Mouse (Mus musculus) MEL (cell line): ENCODE data around the gene Wasf2. TPM values are rescaled to one million over a fixed set of nuclear protein-coding genes. Genes with fewer than 3 reads are reported as not detected.

Experiments used
- DNase-seq: peaks from one replicate; pipeline ENCODE4 v3.0.0; 2011; ENCODE audit warnings: low read depth, low spot score
- H3K27ac ChIP-seq: 2 replicates; pipeline ENCODE4 v1.5.1; 2012; ENCODE audit warnings: low read depth, mild to moderate bottlenecking, control low read depth, low read length, moderate library complexity; ENCODE audit not compliant: control insufficient read depth
- H3K27me3 ChIP-seq, 2 experiments: fragments of 150-350 bp in 1 of 2; sonication (generic) in 1 of 2; 2 replicates each; pipeline ENCODE4 v1.6.1; 2012; ENCODE audit warnings: low read length in 2 of 2, mild to moderate bottlenecking in 2 of 2, improper control_type of control experiment in 1 of 2, moderate library complexity in 1 of 2; ENCODE audit not compliant: insufficient read depth in 2 of 2, control insufficient read depth in 1 of 2
- H3K36me3 ChIP-seq, 2 experiments: 2 replicates each; pipeline ENCODE4 v1.6.1; 2012 to 2014; ENCODE audit warnings: low read length in 2 of 2, improper control_type of control experiment in 1 of 2, inconsistent platforms in 1 of 2, mild to moderate bottlenecking in 1 of 2; ENCODE audit not compliant: insufficient read depth in 2 of 2, control insufficient read depth in 1 of 2
- H3K4me1 ChIP-seq, 2 experiments: fragments of 150-350 bp in 1 of 2; sonication (generic) in 1 of 2; 2 replicates each; pipeline ENCODE4 v1.6.1; 2012; ENCODE audit warnings: low read length in 2 of 2, improper control_type of control experiment in 1 of 2, mild to moderate bottlenecking in 1 of 2; ENCODE audit not compliant: insufficient read depth in 2 of 2, control insufficient read depth in 1 of 2
- H3K4me3 ChIP-seq, 2 experiments: fragments of 150-350 bp in 1 of 2; sonication (generic) in 1 of 2; 2 replicates each; pipeline ENCODE4 v1.5.1; 2012; ENCODE audit warnings: low read depth in 2 of 2, low read length in 2 of 2, mild to moderate bottlenecking in 2 of 2, moderate library complexity in 2 of 2, control low read depth in 1 of 2, improper control_type of control experiment in 1 of 2; ENCODE audit not compliant: control insufficient read depth in 1 of 2, insufficient read depth in 1 of 2
- H3K79me2 ChIP-seq: 2 replicates; pipeline ENCODE4 v1.6.1; 2012; ENCODE audit warnings: mild to moderate bottlenecking, low read length, moderate library complexity; ENCODE audit not compliant: control insufficient read depth, poor library complexity, insufficient read depth
- H3K9ac ChIP-seq: 2 replicates; pipeline ENCODE4 v1.6.1; 2012; ENCODE audit warnings: low read depth, mild to moderate bottlenecking, control low read depth, low read length, moderate library complexity; ENCODE audit not compliant: control insufficient read depth, poor library complexity, severe bottlenecking
- H3K9me3 ChIP-seq: fragments of 150-350 bp; sonication (generic); replicated peaks from 2 replicates; pipeline ENCODE4 v1.6.1; 2012; ENCODE audit warnings: mild to moderate bottlenecking, low read length, improper control_type of control experiment, moderate library complexity; ENCODE audit not compliant: insufficient read depth
- CHD2 ChIP-seq: IDR thresholded peaks from 2 replicates; pipeline ENCODE4 v1.6.1; 2011; ENCODE audit warnings: low read length, improper control_type of control experiment
- E2F4 ChIP-seq: IDR thresholded peaks from 2 replicates; pipeline ENCODE4 v1.6.1; 2011; ENCODE audit warnings: low read depth, low read length, improper control_type of control experiment, borderline replicate concordance
- ELF1 ChIP-seq: IDR thresholded peaks from 2 replicates; pipeline ENCODE4 v1.6.1; 2014; ENCODE audit warnings: low read depth, mild to moderate bottlenecking, inconsistent platforms, low read length, improper control_type of control experiment, moderate library complexity
- EP300 ChIP-seq, 2 experiments: IDR thresholded peaks; 2 replicates each; pipeline ENCODE4 v1.6.1; 2011; ENCODE audit warnings: improper control_type of control experiment in 2 of 2, low read length in 2 of 2, low read depth in 1 of 2, mild to moderate bottlenecking in 1 of 2
- GATA1 ChIP-seq: IDR thresholded peaks from 2 replicates; pipeline ENCODE4 v1.6.1; 2011; ENCODE audit warnings: low read depth, low read length, improper control_type of control experiment
- JUND ChIP-seq: IDR thresholded peaks from 2 replicates; pipeline ENCODE4 v1.6.1; 2011; ENCODE audit warnings: low read depth, mild to moderate bottlenecking, improper control_type of control experiment, low read length
- KAT2A ChIP-seq: conservative IDR thresholded peaks from 2 replicates; pipeline ENCODE4 v1.6.1; 2012; ENCODE audit warnings: low read depth, low read length, improper control_type of control experiment, inconsistent platforms
- MYC ChIP-seq: IDR thresholded peaks from 2 replicates; pipeline ENCODE4 v1.6.1; 2011; ENCODE audit warnings: low read depth, mild to moderate bottlenecking, low read length, improper control_type of control experiment, moderate library complexity
- NELFE ChIP-seq: IDR thresholded peaks from 2 replicates; pipeline ENCODE4 v1.6.1; 2011; ENCODE audit warnings: low read depth, low read length, improper control_type of control experiment
- NRF1 ChIP-seq: IDR thresholded peaks from 2 replicates; pipeline ENCODE4 v1.6.1; 2014; ENCODE audit warnings: low read depth, mild to moderate bottlenecking, inconsistent platforms, low read length, improper control_type of control experiment, moderate library complexity; ENCODE audit not compliant: poor library complexity, insufficient read depth, severe bottlenecking
- POLR2AphosphoS5 ChIP-seq: IDR thresholded peaks from 2 replicates; pipeline ENCODE4 v1.6.1; 2012; ENCODE audit warnings: low read depth, borderline replicate concordance, mild to moderate bottlenecking, inconsistent platforms, low read length, moderate library complexity, mixed read lengths
- RAD21 ChIP-seq: IDR thresholded peaks from 2 replicates; pipeline ENCODE4 v1.6.1; 2011; ENCODE audit warnings: mild to moderate bottlenecking, low read depth, low read length, improper control_type of control experiment
- SIN3A ChIP-seq: IDR thresholded peaks from 2 replicates; pipeline ENCODE4 v1.6.1; 2012; ENCODE audit warnings: low read length, improper control_type of control experiment, inconsistent platforms
- SMC3 ChIP-seq: IDR thresholded peaks from 2 replicates; pipeline ENCODE4 v1.6.1; 2011; ENCODE audit warnings: low read depth, low read length, improper control_type of control experiment
- TAL1 ChIP-seq: IDR thresholded peaks from 2 replicates; pipeline ENCODE4 v1.6.1; 2012; ENCODE audit warnings: mild to moderate bottlenecking, inconsistent platforms, low read length, moderate library complexity, mixed read lengths
- ZC3H11A ChIP-seq: IDR thresholded peaks from 2 replicates; pipeline ENCODE4 v1.6.1; 2012; ENCODE audit warnings: low read depth, mild to moderate bottlenecking, inconsistent platforms, low read length, improper control_type of control experiment
- polyA plus RNA-seq, 2 experiments: library from polyadenylated mRNA; stranded (reverse) in 1 of 2; unstranded in 1 of 2; fragments of >175 nt in 1 of 2; fragments of >200 nt in 1 of 2; gene quantifications; 2 replicates each; pipeline versions ENCODE4 v1.2.1 to v1.2.4; 2012; ENCODE audit warnings: low replicate concordance in 2 of 2, low read depth in 1 of 2; ENCODE audit not compliant: insufficient read length in 2 of 2, insufficient read depth in 1 of 2, missing spikeins in 1 of 2
- total RNA-seq: library from RNA; depleted of rRNA; stranded (reverse); fragments of 300-350 nt; gene quantifications from 2 replicates; pipeline ENCODE4 v1.2.3, GENCODE M21; 2012

Wasf2 gene
- total and polyA plus RNA-seq, 3 experiments, result 16.4 to 53.7 TPM; not detected in 1

GRCm38 (mm10) chr4:133156422-133156821 is 26.1 kb downstream of the Wasf2 start:
- no peak for DNase-seq
- Histone ChIP-seq H3K27ac (no peak overlapping the region), H3K4me3 (no peak overlapping the region), H3K9me3 (no peaks in the 10 kb centered on the region), H3K9ac (no peak overlapping the region), H3K27me3 (no peaks in the 10 kb centered on the region), H3K4me1 (peaks cover 9 to 10% of the 10 kb centered on the region in 2 experiments; a peak in 3 of 4 replicates), H3K79me2 (peaks cover 25% of the 10 kb centered on the region), H3K36me3 (peaks cover 5 to 11% of the 10 kb centered on the region in 2 experiments)
- TF ChIP-seq MYC (no peak), EP300 (IDR thresholded peaks at IDR 0.05; ENCODE audit: low read depth in 1 of 2, low read length in 2 of 2) (no peak), CHD2 (no peak), POLR2AphosphoS5 (no peak), NRF1 (no peak), SMC3 (no peak), GATA1 (no peak), JUND (no peak), TAL1 (no peak), SIN3A (no peak), NELFE (no peak), RAD21 (no peak), KAT2A (no peak), ELF1 (no peak), ZC3H11A (no peak)

GRCm38 (mm10) chr4:133156831-133157230 is 26.5 kb downstream of the Wasf2 start:
- H3K9me3 ChIP-seq, result no peaks in the 10 kb centered on the region

More at GRCm38 (mm10) chr4:133156831-133157230, 26.5 kb downstream of the Wasf2 start:
- no peaks in the 10 kb centered on the region for H3K27me3 ChIP-seq
- H3K27ac ChIP-seq, result no peak overlapping the region
- peaks cover 6 to 11% of the 10 kb centered on the region in 2 experiments for H3K36me3 ChIP-seq
- TF ChIP-seq GATA1 (no peak), POLR2AphosphoS5 (no peak), KAT2A (no peak), E2F4 (no peak)
- no peak overlapping the region for H3K4me3 ChIP-seq
- H3K79me2 ChIP-seq, result peaks cover 25% of the 10 kb centered on the region
- DNase-seq, result no peak
- peaks cover 9 to 10% of the 10 kb centered on the region in 2 experiments; a peak in 3 of 4 replicates for H3K4me1 ChIP-seq
- H3K9ac ChIP-seq, result no peak overlapping the region
